Mouse (Mus musculus) kidney, embryonic 14.5 days (tissue): ENCODE data around the gene Mpp3. TPM values are rescaled to one million over a fixed set of nuclear protein-coding genes. Genes with fewer than 3 reads are reported as not detected.

Experiments
- ATAC-seq: fragments of 200-750 bp; cut with Nextera tagmentation; 2 replicates; pipeline ENCODE4 v1.8.0; 2017; ENCODE audit warnings: moderate number of reproducible peaks, mild to moderate bottlenecking, moderate TSS enrichment, moderate library complexity; ENCODE audit not compliant: low FRiP score, low TSS enrichment
- H3K27ac ChIP-seq: fragments of 300-500 bp; sonication (generic); 2 replicates; pipeline ENCODE4 v1.5.1; 2014; ENCODE audit warnings: low read depth, mild to moderate bottlenecking, low read length, moderate library complexity, mixed read lengths
- H3K27me3 ChIP-seq: fragments of 300-500 bp; sonication (generic); 2 replicates; pipeline ENCODE4 v1.6.1; 2014; ENCODE audit warnings: mild to moderate bottlenecking, low read length; ENCODE audit not compliant: control insufficient read depth, insufficient read depth
- H3K36me3 ChIP-seq: fragments of 300-500 bp; sonication (generic); 2 replicates; pipeline ENCODE4 v1.6.1; 2014; ENCODE audit warnings: low read length, mixed read lengths; ENCODE audit not compliant: control insufficient read depth, insufficient read depth
- H3K4me1 ChIP-seq: fragments of 300-500 bp; sonication (generic); 2 replicates; pipeline ENCODE4 v1.6.1; 2014; ENCODE audit warnings: low read length, mixed read lengths; ENCODE audit not compliant: control insufficient read depth, insufficient read depth
- H3K4me2 ChIP-seq: fragments of 300-500 bp; sonication (generic); replicated peaks from 2 replicates; pipeline ENCODE4 v1.6.1; 2014; ENCODE audit warnings: low read depth, mild to moderate bottlenecking, low read length
- H3K4me3 ChIP-seq: fragments of 300-500 bp; sonication (generic); 2 replicates; pipeline ENCODE4 v1.5.1; 2014; ENCODE audit warnings: mild to moderate bottlenecking, low read length
- H3K9ac ChIP-seq: fragments of 300-500 bp; sonication (generic); 2 replicates; pipeline ENCODE4 v1.6.1; 2014; ENCODE audit warnings: low read depth, mild to moderate bottlenecking, low read length, moderate library complexity
- H3K9me3 ChIP-seq: fragments of 300-500 bp; sonication (generic); 2 replicates; pipeline ENCODE4 v1.6.1; 2016; ENCODE audit warnings: low read length; ENCODE audit not compliant: control insufficient read depth
- WGBS: fragments of 180-500 bp; shearing (Covaris S2); extraction: QIAGEN DNeasy Blood & Tissue Kit; methylation state at CpG from one replicate; pipeline ENCODE4 v1.1.7; 2014; 5-methylcytosine and 5-hydroxymethylcytosine counted together
- polyA plus RNA-seq: library from polyadenylated mRNA; unstranded; fragments of >200 nt; fragmentation: Nextera tagmentation; extraction: Ambion mirVana; gene quantifications from 2 replicates; pipeline ENCODE4 v1.2.1, GENCODE M21; 2014

Mpp3 gene
- polyA plus RNA-seq, 1 experiment from 2014 or later, result 8.4 TPM

DNA sequence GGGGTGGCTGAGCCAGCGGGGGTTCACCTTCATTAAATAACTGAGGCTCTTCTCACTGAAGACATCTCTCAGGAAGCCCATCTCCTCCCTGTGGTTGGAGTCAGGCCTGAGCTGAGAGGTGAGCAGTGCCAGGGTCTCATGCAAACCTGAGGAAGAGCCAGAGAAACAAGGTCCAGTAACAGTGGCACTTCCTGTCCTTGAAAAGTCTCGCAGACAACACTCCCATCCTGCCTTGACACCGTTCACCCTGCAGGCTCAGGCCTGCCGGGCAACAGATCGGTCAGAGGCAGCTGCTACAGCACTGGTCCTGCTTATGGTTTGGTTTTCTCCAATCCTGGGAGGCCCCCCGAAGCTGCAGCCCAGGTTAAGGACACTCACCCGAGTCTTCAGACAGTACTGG is 2.9 kb downstream of the Mpp3 start:
- H3K36me3 ChIP-seq, result peaks cover 3% of the 10 kb centered on the region; the same call in 1 of the 2 replicates
- no peak overlapping the region for H3K4me3 ChIP-seq
- no peak overlapping the region for H3K9ac ChIP-seq
- no peak for ATAC-seq
- H3K4me2 ChIP-seq, result peak overlapping the region; percentile 80
- 34% methylated on average over 7 of the region's 7 CpGs for WGBS
- no peak overlapping the region for H3K27ac ChIP-seq
- H3K9me3 ChIP-seq, result no peaks in the 10 kb centered on the region
- peaks cover 7% of the 10 kb centered on the region; the same call in 1 of the 2 replicates for H3K27me3 ChIP-seq
- H3K4me1 ChIP-seq, result peaks cover 16% of the 10 kb centered on the region

GRCm38 (mm10) chr11:102024875-102025274 is 3.4 kb downstream of the Mpp3 start:
- WGBS, result 84% methylated on average over 4 of the region's 4 CpGs
- H3K27ac ChIP-seq, result no peak overlapping the region
- H3K4me3 ChIP-seq, result no peak overlapping the region
- no peaks in the 10 kb centered on the region for H3K9me3 ChIP-seq
- H3K27me3 ChIP-seq, result peaks cover 7% of the 10 kb centered on the region; the same call in 1 of the 2 replicates
- no peak overlapping the region for H3K9ac ChIP-seq
- peaks cover 16% of the 10 kb centered on the region for H3K4me1 ChIP-seq
- H3K36me3 ChIP-seq, result peaks cover 3% of the 10 kb centered on the region; the same call in 1 of the 2 replicates
- no peak for ATAC-seq
- no peak overlapping the region for H3K4me2 ChIP-seq

- Histone ChIP-seq H3K4me3 (no peak overlapping the region), H3K4me2 (no peak overlapping the region), H3K9ac (no peak overlapping the region), H3K27me3 (peaks cover 5% of the 10 kb centered on the region; the same call in 1 of the 2 replicates), H3K9me3 (no peaks in the 10 kb centered on the region), H3K36me3 (peaks cover 3% of the 10 kb centered on the region; the same call in 1 of the 2 replicates), H3K4me1 (peaks cover 16% of the 10 kb centered on the region), H3K27ac (no peak overlapping the region)
- 75% methylated on average over 6 of the region's 6 CpGs for WGBS
- no peak for ATAC-seq
Observed at GRCm38 (mm10) chr11:102024084-102024758, 4.0 kb downstream of the Mpp3 start.

- H3K9me3 ChIP-seq, result no peaks in the 10 kb centered on the region
- H3K4me3 ChIP-seq, result no peak overlapping the region
- no peak for ATAC-seq
- peaks cover 3% of the 10 kb centered on the region; the same call in 1 of the 2 replicates for H3K36me3 ChIP-seq
- peaks cover 16% of the 10 kb centered on the region for H3K4me1 ChIP-seq
- H3K9ac ChIP-seq, result no peak overlapping the region
- no peak overlapping the region for H3K4me2 ChIP-seq
- no peak overlapping the region for H3K27ac ChIP-seq
- WGBS, result 79% methylated on average over 13 of the region's 13 CpGs
- H3K27me3 ChIP-seq, result peaks cover 4% of the 10 kb centered on the region; the same call in 1 of the 2 replicates
Observed at GRCm38 (mm10) chr11:102023406-102023805, 4.9 kb downstream of the Mpp3 start.

GRCm38 (mm10) chr11:102021196-102021595 is 7.1 kb downstream of the Mpp3 start:
- peaks cover 3% of the 10 kb centered on the region; the same call in 1 of the 2 replicates for H3K36me3 ChIP-seq
- ATAC-seq, result no peak

DNA sequence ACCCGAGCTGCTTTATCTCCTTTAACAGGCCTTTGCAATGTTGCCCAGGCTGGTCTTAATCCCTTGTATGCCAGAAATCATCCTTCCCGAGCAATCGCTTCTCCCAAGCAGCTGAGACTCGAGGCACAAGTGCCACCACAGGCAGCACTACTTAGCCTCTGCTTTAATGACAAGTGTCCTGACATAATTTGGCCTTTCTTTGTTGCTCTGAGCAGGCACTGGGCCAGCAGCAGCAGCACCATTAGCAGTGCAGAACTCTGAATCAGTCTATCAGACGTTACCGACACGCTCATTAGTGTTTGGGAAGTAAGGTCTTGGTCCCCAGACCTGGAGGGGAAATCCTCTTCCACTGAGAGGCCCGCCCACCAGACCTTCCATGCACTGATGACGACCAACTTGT is 8.5 kb downstream of the Mpp3 start:
- H3K36me3 ChIP-seq, result peaks cover 3% of the 10 kb centered on the region; the same call in 1 of the 2 replicates
- H3K9ac ChIP-seq, result no peak overlapping the region
- ATAC-seq, result no peak
- WGBS, result 83% methylated on average over 9 of the region's 9 CpGs
- no peak overlapping the region for H3K4me2 ChIP-seq
- H3K4me3 ChIP-seq, result no peak overlapping the region
- no peaks in the 10 kb centered on the region for H3K9me3 ChIP-seq
- no peaks in the 10 kb centered on the region; the same call in 1 of the 2 replicates for H3K27me3 ChIP-seq
- H3K4me1 ChIP-seq, result no peaks in the 10 kb centered on the region
- H3K27ac ChIP-seq, result no peak overlapping the region

More at GRCm38 (mm10) chr11:102021196-102021595, 7.1 kb downstream of the Mpp3 start:
- Histone ChIP-seq H3K9ac (no peak overlapping the region), H3K27ac (no peak overlapping the region), H3K9me3 (no peaks in the 10 kb centered on the region), H3K4me1 (peaks cover 11% of the 10 kb centered on the region), H3K4me2 (no peak overlapping the region), H3K4me3 (no peak overlapping the region), H3K27me3 (peaks cover 4% of the 10 kb centered on the region; the same call in 1 of the 2 replicates)
- WGBS, result 87% methylated on average over 5 of the region's 5 CpGs

GRCm38 (mm10) chr11:102016136-102016535 is 12.1 kb downstream of the Mpp3 start:
- no peak overlapping the region for H3K4me3 ChIP-seq
- H3K4me2 ChIP-seq, result no peak overlapping the region
- H3K9ac ChIP-seq, result no peak overlapping the region
- no peak overlapping the region for H3K27ac ChIP-seq
- H3K36me3 ChIP-seq, result peaks cover 5% of the 10 kb centered on the region; the same call in 1 of the 2 replicates
- no peaks in the 10 kb centered on the region for H3K27me3 ChIP-seq
- H3K9me3 ChIP-seq, result no peaks in the 10 kb centered on the region
- WGBS, result 96% methylated on average over 1 of the region's 1 CpGs
- no peaks in the 10 kb centered on the region for H3K4me1 ChIP-seq
- ATAC-seq, result no peak

GRCm38 (mm10) chr11:102015472-102015871 is 12.8 kb downstream of the Mpp3 start:
- ATAC-seq, result no peak

DNA sequence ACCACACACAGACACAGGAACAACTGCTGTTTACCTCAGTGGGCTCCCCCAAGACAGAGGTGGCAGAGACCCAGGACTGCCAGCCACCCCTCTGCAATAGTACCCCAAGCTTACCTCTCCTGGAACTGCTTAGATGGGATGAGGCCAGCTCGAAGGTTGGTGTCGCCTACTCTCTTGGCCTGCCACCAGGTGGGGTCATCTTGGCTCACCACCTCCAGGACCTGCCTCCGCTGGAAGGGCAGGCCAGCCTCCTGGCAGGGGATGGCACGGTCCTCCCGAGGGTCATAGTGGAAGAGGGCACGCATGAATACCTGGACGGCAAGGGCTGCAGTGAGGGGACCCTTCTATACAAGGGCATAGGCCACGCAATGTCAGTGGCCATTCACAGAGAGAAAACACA is 15.1 kb downstream of the Mpp3 start:
- 76% methylated on average over 8 of the region's 8 CpGs for WGBS
- Histone ChIP-seq H3K4me1 (no peaks in the 10 kb centered on the region), H3K9ac (no peak overlapping the region), H3K36me3 (peaks cover 9% of the 10 kb centered on the region; the same call in 1 of the 2 replicates), H3K9me3 (no peaks in the 10 kb centered on the region), H3K4me2 (no peak overlapping the region), H3K27ac (no peak overlapping the region), H3K4me3 (no peak overlapping the region), H3K27me3 (no peaks in the 10 kb centered on the region)
- ATAC-seq, result no peak

More at GRCm38 (mm10) chr11:102015472-102015871, 12.8 kb downstream of the Mpp3 start:
- Histone ChIP-seq H3K9me3 (no peaks in the 10 kb centered on the region), H3K27ac (no peak overlapping the region), H3K4me3 (no peak overlapping the region), H3K36me3 (peaks cover 5% of the 10 kb centered on the region; the same call in 1 of the 2 replicates), H3K4me1 (no peaks in the 10 kb centered on the region), H3K27me3 (no peaks in the 10 kb centered on the region), H3K4me2 (no peak overlapping the region), H3K9ac (no peak overlapping the region)
- WGBS, result 48% methylated on average over 6 of the region's 6 CpGs
